Mouse (Mus musculus) ES-Bruce4 (cell line): Measurements from ENCODE around the gene Pla1a. TPM values are rescaled to one million over a fixed set of nuclear protein-coding genes. Genes with fewer than 3 reads are reported as not detected.
A peak's percentile ranks its signal among the peaks of the same experiment; 100 is the strongest.
"Not testable (repeated sequence)": the region's sequence is repeated elsewhere in the genome, so short reads cannot be mapped to it uniquely, and the experiment has no call there.

ENCODE experiments used
- H3K27ac ChIP-seq: 2 replicates; pipeline ENCODE4 v1.5.1; 2012; ENCODE audit warnings: low read length, inconsistent platforms; ENCODE audit not compliant: insufficient read depth
- H3K27me3 ChIP-seq: 2 replicates; pipeline ENCODE4 v1.6.1; 2012; ENCODE audit warnings: mild to moderate bottlenecking, low read length, inconsistent platforms; ENCODE audit not compliant: control insufficient read depth, poor library complexity, insufficient read depth, severe bottlenecking
- H3K36me3 ChIP-seq: 2 replicates; pipeline ENCODE4 v1.6.1; 2012; ENCODE audit warnings: inconsistent platforms, mild to moderate bottlenecking, low read length, moderate library complexity; ENCODE audit not compliant: control insufficient read depth, poor library complexity, insufficient read depth, severe bottlenecking
- H3K4me1 ChIP-seq: one replicate; pipeline ENCODE4 v1.8.1; 2011; ENCODE audit warnings: low read length; ENCODE audit not compliant: control insufficient read depth, insufficient read depth
- H3K4me3 ChIP-seq: 2 replicates; pipeline ENCODE4 v1.5.1; 2011; ENCODE audit warnings: low read depth, mild to moderate bottlenecking, low read length
- H3K9ac ChIP-seq: 2 replicates; pipeline ENCODE4 v1.6.1; 2012; ENCODE audit warnings: low read depth, mild to moderate bottlenecking, inconsistent platforms; ENCODE audit not compliant: poor library complexity, severe bottlenecking
- H3K9me3 ChIP-seq: replicated peaks from 2 replicates; pipeline ENCODE4 v1.6.1; 2012; ENCODE audit warnings: mild to moderate bottlenecking, low read length, inconsistent platforms; ENCODE audit not compliant: control insufficient read depth, poor library complexity, insufficient read depth, severe bottlenecking
- CTCF ChIP-seq: IDR thresholded peaks from one replicate; pipeline ENCODE4 v1.8.1; 2011; ENCODE audit warnings: low read depth, low read length
- EP300 ChIP-seq: IDR thresholded peaks from 2 replicates; pipeline ENCODE4 v1.6.1; 2011; ENCODE audit warnings: low read depth, low read length; ENCODE audit not compliant: insufficient read depth
- POLR2A ChIP-seq: IDR thresholded peaks from one replicate; pipeline ENCODE4 v1.8.1; 2011; ENCODE audit warnings: low read length; ENCODE audit not compliant: insufficient read depth
- polyA plus RNA-seq: library from polyadenylated mRNA; stranded (reverse); fragments of >200 nt; gene quantifications from 2 replicates; pipeline ENCODE4 v1.2.4, GENCODE M21; 2011; ENCODE audit warnings: low read depth; ENCODE audit not compliant: missing spikeins, insufficient read depth, insufficient read length

Gene Pla1a
- polyA plus RNA-seq, 1 experiment: 1.9 TPM

- peaks cover 3% of the 10 kb centered on the region; the same call in 1 of the 2 replicates for H3K9me3 ChIP-seq
- peaks cover 4% of the 10 kb centered on the region for H3K4me1 ChIP-seq
- 0 out of 2 replicates have a peak overlapping the region, but pooled peaks have one; percentile 16 for H3K4me3 ChIP-seq
- peaks cover 21% of the 10 kb centered on the region for H3K36me3 ChIP-seq
- no peak for TF ChIP-seq POLR2A
- no peak for TF ChIP-seq CTCF
- TF ChIP-seq EP300: no peak
- H3K27ac ChIP-seq: no peak overlapping the region
- no peak overlapping the region for H3K9ac ChIP-seq
- no peaks in the 10 kb centered on the region for H3K27me3 ChIP-seq
Observed at GRCm38 (mm10) chr16:38450707-38451106, 17.8 kb upstream of the Pla1a start.

- H3K27ac ChIP-seq: no peak overlapping the region
- TF ChIP-seq POLR2A: no peak
- TF ChIP-seq CTCF: no peak
- no peak for TF ChIP-seq EP300
- H3K9me3 ChIP-seq: peaks cover 19% of the 10 kb centered on the region
- H3K36me3 ChIP-seq: peaks cover 34% of the 10 kb centered on the region
- H3K4me1 ChIP-seq: peaks cover 1% of the 10 kb centered on the region
- H3K9ac ChIP-seq: no peak overlapping the region
- H3K27me3 ChIP-seq: no peaks in the 10 kb centered on the region
- no peak overlapping the region for H3K4me3 ChIP-seq
Observed at GRCm38 (mm10) chr16:38448458-38448857, 15.5 kb upstream of the Pla1a start.

- H3K9ac ChIP-seq: no peak overlapping the region
- no peak overlapping the region for H3K4me3 ChIP-seq
- peak; percentile 46 for TF ChIP-seq CTCF
- TF ChIP-seq POLR2A: no peak
- H3K27ac ChIP-seq: no peak overlapping the region
- H3K27me3 ChIP-seq: no peaks in the 10 kb centered on the region
- peaks cover 19% of the 10 kb centered on the region for H3K9me3 ChIP-seq
- H3K36me3 ChIP-seq: peaks cover 34% of the 10 kb centered on the region
- H3K4me1 ChIP-seq: peaks cover 1% of the 10 kb centered on the region
Observed at GRCm38 (mm10) chr16:38447366-38447765, 14.4 kb upstream of the Pla1a start.

GRCm38 (mm10) chr16:38446141-38446540 is 13.2 kb upstream of the Pla1a start:
- H3K4me1 ChIP-seq, H3K4me3 ChIP-seq, H3K27ac ChIP-seq, H3K9ac ChIP-seq, H3K27me3 ChIP-seq: not testable (repeated sequence)
- Histone ChIP-seq H3K9me3 (peaks cover 19% of the 10 kb centered on the region), H3K36me3 (peaks cover 34% of the 10 kb centered on the region)

- no peak for TF ChIP-seq POLR2A
- TF ChIP-seq CTCF: no peak
- no peak for TF ChIP-seq EP300
- Histone ChIP-seq H3K36me3 (peaks cover 34% of the 10 kb centered on the region), H3K27ac (peak overlapping the region; percentile 4; the same call in 1 of the 2 replicates), H3K9ac (no peak overlapping the region), H3K4me1 (peaks cover 1% of the 10 kb centered on the region), H3K27me3 (no peaks in the 10 kb centered on the region), H3K4me3 (no peak overlapping the region), H3K9me3 (peaks cover 19% of the 10 kb centered on the region)
Observed at GRCm38 (mm10) chr16:38445576-38445975, 12.6 kb upstream of the Pla1a start.

GRCm38 (mm10) chr16:38445046-38445445 is 12.1 kb upstream of the Pla1a start:
- no peak overlapping the region for H3K9ac ChIP-seq
- peaks cover 32% of the 10 kb centered on the region for H3K36me3 ChIP-seq
- TF ChIP-seq EP300: peak; percentile 70
- no peak for TF ChIP-seq POLR2A
- H3K9me3 ChIP-seq: peaks cover 19% of the 10 kb centered on the region
- no peaks in the 10 kb centered on the region for H3K27me3 ChIP-seq
- peak overlapping the region; percentile 4; the same call in 1 of the 2 replicates for H3K27ac ChIP-seq
- H3K4me3 ChIP-seq: no peak overlapping the region
- H3K4me1 ChIP-seq: peaks cover 1% of the 10 kb centered on the region
